Mouse (Mus musculus) C2C12 (cell line): ENCODE results near the gene Pkhd1.

ENCODE experiments used
- CEBPB ChIP-seq: IDR thresholded peaks from one replicate; pipeline ENCODE4 v1.6.1; 2011; ENCODE audit warnings: low read depth, mild to moderate bottlenecking, control low read depth, moderate library complexity
- CTCF ChIP-seq: IDR thresholded peaks from one replicate; pipeline ENCODE4 v1.5.1; 2011; ENCODE audit not compliant: control insufficient read depth, insufficient read depth, insufficient read length
- MYOD1 ChIP-seq: IDR thresholded peaks from one replicate; pipeline ENCODE4 v1.6.1; 2011; ENCODE audit warnings: low read depth; ENCODE audit not compliant: control insufficient read depth, insufficient read length
- USF1 ChIP-seq: IDR thresholded peaks from one replicate; pipeline ENCODE4 v1.6.1; 2011; ENCODE audit warnings: low read depth, mild to moderate bottlenecking, control low read depth, moderate library complexity

GRCm38 (mm10) chr1:20666233-20666632, 48.4 kb upstream of the Pkhd1 start:
- TF ChIP-seq CTCF, result no peak
- TF ChIP-seq CEBPB, result no peak
- TF ChIP-seq USF1, result no peak
- no peak for TF ChIP-seq MYOD1
